Mouse (Mus musculus): ENCODE data around the gene Jagn1.

The Jagn1 gene

GRCm38 (mm10) chr6:113442442-113443090 is at the start of gene Jagn1:
Gene Jagn1, plus strand, starts transcription at chr6:113442569.
- peak; percentile 91 for DNase-seq

- DNase-seq = no peak
Observed at GRCm38 (mm10) chr6:113393951-113394350, 48.4 kb upstream of the Jagn1 start.

GRCm38 (mm10) chr6:113394811-113395210 is 47.6 kb upstream of the Jagn1 start:
- DNase-seq = no peak

- DNase-seq = no peak
Observed at GRCm38 (mm10) chr6:113395501-113395900, 46.9 kb upstream of the Jagn1 start.

- no peak for DNase-seq
Observed at GRCm38 (mm10) chr6:113396270-113397030, 45.9 kb upstream of the Jagn1 start.

- no peak for DNase-seq
Observed at GRCm38 (mm10) chr6:113402094-113402493, 40.3 kb upstream of the Jagn1 start.

- DNase-seq = no peak
Observed at GRCm38 (mm10) chr6:113404649-113405448, 37.5 kb upstream of the Jagn1 start.

- DNase-seq = no peak
Observed at GRCm38 (mm10) chr6:113405483-113405882, 36.9 kb upstream of the Jagn1 start.

- DNase-seq = peak; percentile 29
Observed at GRCm38 (mm10) chr6:113406683-113407082, 35.7 kb upstream of the Jagn1 start.

GRCm38 (mm10) chr6:113410001-113410400 is 32.4 kb upstream of the Jagn1 start:
- DNase-seq = no peak

- DNase-seq = no peak
Observed at GRCm38 (mm10) chr6:113416416-113416815, 26.0 kb upstream of the Jagn1 start.

- DNase-seq = peak; percentile 47
Observed at GRCm38 (mm10) chr6:113418441-113419198, 23.7 kb upstream of the Jagn1 start.

- peak; percentile 99 for DNase-seq
Observed at GRCm38 (mm10) chr6:113419199-113419587, 23.2 kb upstream of the Jagn1 start, which contains the start of gene Rpusd3. Gene Rpusd3, minus strand, starts transcription at chr6:113419340.

GRCm38 (mm10) chr6:113423000-113423399 is 19.4 kb upstream of the Jagn1 start:
- DNase-seq = no peak

- DNase-seq = no peak
Observed at GRCm38 (mm10) chr6:113424187-113424586, 18.2 kb upstream of the Jagn1 start.

- no peak for DNase-seq
Observed at GRCm38 (mm10) chr6:113426696-113427095, 15.7 kb upstream of the Jagn1 start.

- peak; percentile 55 for DNase-seq
Observed at GRCm38 (mm10) chr6:113427397-113427796, 15.0 kb upstream of the Jagn1 start.

GRCm38 (mm10) chr6:113428006-113428405 is 14.4 kb upstream of the Jagn1 start:
- no peak for DNase-seq

GRCm38 (mm10) chr6:113429965-113430364 is 12.4 kb upstream of the Jagn1 start:
- no peak for DNase-seq

GRCm38 (mm10) chr6:113430846-113431245 is 11.5 kb upstream of the Jagn1 start:
- DNase-seq = no peak

- no peak for DNase-seq
Observed at GRCm38 (mm10) chr6:113431801-113432200, 10.6 kb upstream of the Jagn1 start.

GRCm38 (mm10) chr6:113433661-113434060 is 8.7 kb upstream of the Jagn1 start:
- DNase-seq = no peak

GRCm38 (mm10) chr6:113434691-113435090 is 7.7 kb upstream of the Jagn1 start:
- DNase-seq = no peak

Measured in liver (tissue).